9 mouse cellular contexts compared by ENCODE assay signal in the genomic region with DNA sequence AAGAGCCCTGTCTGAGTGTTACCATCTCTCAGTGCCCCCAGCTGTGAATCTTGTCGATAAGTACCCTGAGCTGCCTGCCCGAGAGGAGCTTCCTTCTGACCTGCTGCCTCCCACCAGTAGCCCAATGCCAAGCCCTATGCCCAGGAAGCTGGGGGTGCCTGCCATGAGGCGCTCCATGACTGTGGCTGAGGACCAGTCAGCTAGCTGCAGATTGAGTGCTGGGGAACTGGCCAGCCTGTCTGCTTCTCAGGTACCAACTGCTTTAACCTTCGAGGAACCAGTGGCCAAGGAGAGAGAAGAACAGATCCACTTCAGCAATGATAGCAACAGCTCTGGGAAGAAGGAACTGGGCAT.
A peak's percentile ranks its signal among the peaks of the same experiment; 100 is the strongest.
DNase-seq lines count a peak whose midpoint lies in the region; ATAC-seq and TF ChIP-seq lines count a peak whose summit lies in the region.
"Had no signal": no experiment of that assay in that cellular context is flagged by ENCODE, and none has a peak within 500 bp of the region (broad histone marks: within the 10 kb centered on the region; RNA-seq: fewer than 3 reads in every experiment).

No protein-coding gene starts in this region.

- 34% methylated on average over 4 of the region's 4 CpGs for WGBS in hindbrain, embryonic 15.5 days
- 24% methylated on average over 4 of the region's 4 CpGs for WGBS in neural tube, embryonic 15.5 days
- 81% methylated on average over 4 of the region's 4 CpGs for WGBS in stomach, postnatal 0 days

- no peak for TF ChIP-seq CTCF in stomach, postnatal 0 days (IDR thresholded peaks at IDR 0.05; ENCODE audit: low read depth)

- peak overlapping the region; percentile 56 for H3K9ac ChIP-seq in hindbrain, embryonic 15.5 days
- peak overlapping the region; percentile 59 for H3K9ac ChIP-seq in neural tube, embryonic 15.5 days (replicated peaks)
- H3K9ac ChIP-seq in stomach, postnatal 0 days (ENCODE audit: low read length) = no peak overlapping the region

- peak; percentile 20 for ATAC-seq in hindbrain, embryonic 15.5 days (ENCODE audit: low FRiP score, low read depth)
- ATAC-seq in neural tube, embryonic 15.5 days (ENCODE audit: low FRiP score) = peak; percentile 29
- ATAC-seq in stomach, postnatal 0 days (ENCODE audit: low FRiP score, low TSS enrichment) = no peak

- H3K36me3 ChIP-seq in hindbrain, embryonic 15.5 days = no peaks in the 10 kb centered on the region
- H3K36me3 ChIP-seq in neural tube, embryonic 15.5 days = no peaks in the 10 kb centered on the region
- no peaks in the 10 kb centered on the region for H3K36me3 ChIP-seq in stomach, postnatal 0 days (ENCODE audit: control insufficient read depth, insufficient read depth, low read length)
- H3K36me3 ChIP-seq: embryonic facial prominence, embryonic 12.5 days had no signal

- H3K27ac ChIP-seq in hindbrain, embryonic 15.5 days (replicated peaks) = peak overlapping the region; percentile 91
- H3K27ac ChIP-seq in neural tube, embryonic 15.5 days (replicated peaks) = peak overlapping the region; percentile 91
- no peak overlapping the region for H3K27ac ChIP-seq in stomach, postnatal 0 days (replicated peaks)

- peak overlapping the region; percentile 62 for H3K4me2 ChIP-seq in hindbrain, embryonic 15.5 days
- H3K4me2 ChIP-seq in neural tube, embryonic 15.5 days = peak overlapping the region; percentile 70
- no peak overlapping the region for H3K4me2 ChIP-seq in stomach, postnatal 0 days (replicated peaks; ENCODE audit: low read depth)

- peak overlapping the region; percentile 47 for H3K4me3 ChIP-seq in hindbrain, embryonic 15.5 days
- peak overlapping the region; percentile 48 for H3K4me3 ChIP-seq in neural tube, embryonic 15.5 days (replicated peaks)
- H3K4me3 ChIP-seq in stomach, postnatal 0 days (ENCODE audit: low read depth, low read length) = no peak overlapping the region
- H3K4me3 ChIP-seq: embryonic facial prominence, embryonic 12.5 days had no signal

- peak; percentile 61 for DNase-seq in cerebellum, adult 11 months
- no peak for DNase-seq in cerebellum, adult 9-10 months
- DNase-seq in left cerebral cortex, postnatal 10 days (ENCODE audit: extremely low spot score in 1 of 2, low spot score in 2 of 2) = peak; percentile 12 to 36
- no peak for DNase-seq in left cerebral cortex, postnatal 14 days (ENCODE audit: low spot score in 2 of 2)
- DNase-seq in stomach, postnatal 0 days (ENCODE audit: low spot score) = no peak
- no peak for DNase-seq in kidney, postnatal 14 days

- no peaks in the 10 kb centered on the region for H3K27me3 ChIP-seq in hindbrain, embryonic 15.5 days
- H3K27me3 ChIP-seq in neural tube, embryonic 15.5 days (replicated peaks) = no peaks in the 10 kb centered on the region
- no peaks in the 10 kb centered on the region for H3K27me3 ChIP-seq in stomach, postnatal 0 days (ENCODE audit: control insufficient read depth, insufficient read depth, low read length)
- H3K27me3 ChIP-seq: embryonic facial prominence, embryonic 12.5 days had no signal

- intact Hi-C loops in left cerebral cortex, postnatal 10 days (cut with DNase I) = loop anchor here (5.0 kb wide), 1 partner anchor 46 kb away; no protein-coding TSS in a partner anchor
- intact Hi-C loops in left cerebral cortex, postnatal 14 days (cut with DNase I) = loop anchor here (5.0 kb wide), 2 partner anchors 66 to 121 kb away; partner anchors contain the start of gene Map4

- H3K9me3 ChIP-seq in hindbrain, embryonic 15.5 days = no peaks in the 10 kb centered on the region
- H3K9me3 ChIP-seq in neural tube, embryonic 15.5 days (replicated peaks) = no peaks in the 10 kb centered on the region
- H3K9me3 ChIP-seq in stomach, postnatal 0 days (ENCODE audit: control insufficient read depth, low read length) = no peaks in the 10 kb centered on the region
- H3K9me3 ChIP-seq: embryonic facial prominence, embryonic 12.5 days had no signal

- H3K4me1 ChIP-seq in hindbrain, embryonic 15.5 days (replicated peaks) = peaks cover 71% of the 10 kb centered on the region
- H3K4me1 ChIP-seq in neural tube, embryonic 15.5 days = peaks cover 72% of the 10 kb centered on the region
- no peaks in the 10 kb centered on the region for H3K4me1 ChIP-seq in stomach, postnatal 0 days (replicated peaks; ENCODE audit: control insufficient read depth, insufficient read depth)

- no peak for TF ChIP-seq EP300 in stomach, postnatal 0 days (optimal IDR thresholded peaks at IDR 0.05)

Comparison
In these comparisons a context has a peak if more than half of its experiments do, and no peak if none do; other contexts are left out.
1. DNase-seq: peak in cerebellum, adult 11 months (single experiment) and left cerebral cortex, postnatal 10 days (2 of 2); none in cerebellum, adult 9-10 months (single experiment), left cerebral cortex, postnatal 14 days (0 of 2), stomach, postnatal 0 days (single experiment) and kidney, postnatal 14 days (single experiment).